Mouse (Mus musculus): ENCODE results near the gene Oasl1. TPM values are rescaled to one million over a fixed set of nuclear protein-coding genes. Genes with fewer than 3 reads are reported as not detected.
"Not testable (repeated sequence)": the region's sequence is repeated elsewhere in the genome, so short reads cannot be mapped to it uniquely, and the experiment has no call there.

The Oasl1 gene
- polyA plus RNA-seq, 1 experiment: 10.1 TPM

DNA sequence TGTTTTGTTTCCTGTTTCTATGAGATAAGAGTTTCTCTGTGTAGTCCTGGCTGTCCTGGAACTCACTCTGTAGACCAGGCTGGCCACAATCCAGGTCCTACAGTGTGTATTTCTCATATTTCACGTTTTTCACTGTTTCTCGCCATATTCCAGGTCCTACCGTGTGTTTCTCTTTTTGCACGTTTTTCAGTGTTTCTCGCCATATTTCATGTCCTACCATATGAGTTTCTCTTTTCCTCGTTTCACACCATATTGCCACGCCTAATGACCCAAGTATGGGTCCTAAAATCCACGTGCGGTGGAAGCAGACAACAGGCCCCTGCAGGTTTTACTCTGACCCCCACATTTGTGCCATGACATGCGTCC lies 691 bp upstream of the Oasl1 start:
- no peaks in the 10 kb centered on the region for H3K27me3 ChIP-seq (ENCODE audit: control insufficient read depth, insufficient read depth, low read length)
- no peak; the same call in 1 of the 2 replicates for TF ChIP-seq POLR2A (IDR thresholded peaks at IDR 0.05; ENCODE audit: low read depth, low read length)
- TF ChIP-seq CTCF (IDR thresholded peaks at IDR 0.05; ENCODE audit: extremely low read depth, insufficient read depth, insufficient read length, insufficient replicate concordance): no peak
- peak overlapping the region; percentile 84 for H3K27ac ChIP-seq (ENCODE audit: insufficient read depth, low read length)
- H3K4me3 ChIP-seq (ENCODE audit: extremely low read depth, insufficient read depth, insufficient read length): 0 out of 2 replicates have a peak overlapping the region, but pooled peaks have one; percentile 11
- H3K36me3 ChIP-seq (ENCODE audit: control insufficient read depth, insufficient read depth, low read length): no peaks in the 10 kb centered on the region
- peaks cover 7% of the 10 kb centered on the region; the same call in 1 of the 2 replicates for H3K4me1 ChIP-seq (ENCODE audit: control insufficient read depth, insufficient read depth, insufficient read length)
- DNase-seq (ENCODE audit: low read depth in 1 of 2, low spot score in 2 of 2): peak in 1 of 2 experiments; percentile 46
- 30% methylated on average over 10 of the region's 10 CpGs for WGBS

- Histone ChIP-seq H3K4me1 (ENCODE audit: control insufficient read depth, insufficient read depth, insufficient read length) (peaks cover 6% of the 10 kb centered on the region; the same call in 1 of the 2 replicates), H3K4me3 (ENCODE audit: extremely low read depth, insufficient read depth, insufficient read length) (no peak overlapping the region), H3K36me3 (ENCODE audit: control insufficient read depth, insufficient read depth, low read length) (peaks cover 6% of the 10 kb centered on the region), H3K27ac (ENCODE audit: insufficient read depth, low read length) (peak overlapping the region; percentile 13; the same call in 1 of the 2 replicates), H3K27me3 (ENCODE audit: control insufficient read depth, insufficient read depth, low read length) (no peaks in the 10 kb centered on the region)
- no peak for DNase-seq (ENCODE audit: low read depth in 1 of 2, low spot score in 2 of 2)
- TF ChIP-seq POLR2A (IDR thresholded peaks at IDR 0.05; ENCODE audit: low read depth, low read length) (no peak), CTCF (IDR thresholded peaks at IDR 0.05; ENCODE audit: extremely low read depth, insufficient read depth, insufficient read length, insufficient replicate concordance) (no peak)
- WGBS: 83% methylated on average over 1 of the region's 1 CpGs
Observed at GRCm38 (mm10) chr5:114926153-114926684, 3.2 kb downstream of the Oasl1 start.

GRCm38 (mm10) chr5:114926753-114927152 lies 3.7 kb downstream of the Oasl1 start:
- H3K4me3 ChIP-seq (ENCODE audit: extremely low read depth, insufficient read depth, insufficient read length): no peak overlapping the region
- H3K4me1 ChIP-seq (ENCODE audit: control insufficient read depth, insufficient read depth, insufficient read length): peaks cover 6% of the 10 kb centered on the region; the same call in 1 of the 2 replicates
- H3K27ac ChIP-seq (ENCODE audit: insufficient read depth, low read length): no peak overlapping the region
- 64% methylated on average over 9 of the region's 9 CpGs for WGBS
- H3K27me3 ChIP-seq (ENCODE audit: control insufficient read depth, insufficient read depth, low read length): no peaks in the 10 kb centered on the region
- TF ChIP-seq CTCF (IDR thresholded peaks at IDR 0.05; ENCODE audit: extremely low read depth, insufficient read depth, insufficient read length, insufficient replicate concordance): no peak
- no peak for TF ChIP-seq POLR2A (IDR thresholded peaks at IDR 0.05; ENCODE audit: low read depth, low read length)
- peaks cover 6% of the 10 kb centered on the region for H3K36me3 ChIP-seq (ENCODE audit: control insufficient read depth, insufficient read depth, low read length)
- no peak for DNase-seq (ENCODE audit: low read depth in 1 of 2, low spot score in 2 of 2)

DNA sequence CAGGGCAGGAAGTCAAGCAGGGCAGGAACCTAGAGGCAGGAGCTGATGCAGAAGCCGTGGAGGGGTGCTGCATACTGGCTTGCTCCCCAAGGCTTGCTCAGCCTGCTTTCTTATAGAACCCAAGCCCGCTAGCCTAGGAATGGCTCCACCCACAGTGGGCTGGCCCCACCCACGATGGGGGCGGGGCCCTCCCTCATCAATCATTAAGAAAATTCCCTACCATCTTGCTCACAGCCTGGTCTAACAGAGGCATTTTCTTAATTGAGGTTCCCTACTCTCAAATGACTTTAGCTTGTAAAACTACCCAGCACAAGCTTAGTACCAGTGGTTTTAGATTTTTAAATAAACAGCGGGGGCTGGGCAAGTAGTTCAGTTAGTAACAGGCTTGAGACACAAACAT lies 8.6 kb downstream of the Oasl1 start:
- Histone ChIP-seq H3K36me3 (ENCODE audit: control insufficient read depth, insufficient read depth, low read length) (peaks cover 11% of the 10 kb centered on the region), H3K4me3 (ENCODE audit: extremely low read depth, insufficient read depth, insufficient read length) (no peak overlapping the region), H3K27me3 (ENCODE audit: control insufficient read depth, insufficient read depth, low read length) (no peaks in the 10 kb centered on the region), H3K27ac (ENCODE audit: insufficient read depth, low read length) (no peak overlapping the region), H3K4me1 (ENCODE audit: control insufficient read depth, insufficient read depth, insufficient read length) (peaks cover 3% of the 10 kb centered on the region; the same call in 1 of the 2 replicates)
- TF ChIP-seq POLR2A (IDR thresholded peaks at IDR 0.05; ENCODE audit: low read depth, low read length) (no peak), CTCF (IDR thresholded peaks at IDR 0.05; ENCODE audit: extremely low read depth, insufficient read depth, insufficient read length, insufficient replicate concordance) (no peak)
- no peak for DNase-seq (ENCODE audit: low read depth in 1 of 2, low spot score in 2 of 2)
- 73% methylated on average over 5 of the region's 5 CpGs for WGBS

GRCm38 (mm10) chr5:114933206-114933605 lies 10.2 kb downstream of the Oasl1 start:
- TF ChIP-seq POLR2A (IDR thresholded peaks at IDR 0.05; ENCODE audit: low read depth, low read length) (no peak), CTCF (IDR thresholded peaks at IDR 0.05; ENCODE audit: extremely low read depth, insufficient read depth, insufficient read length, insufficient replicate concordance) (no peak)
- no peak for DNase-seq (ENCODE audit: low read depth in 1 of 2, low spot score in 2 of 2)
- Histone ChIP-seq H3K4me1 (ENCODE audit: control insufficient read depth, insufficient read depth, insufficient read length) (no peaks in the 10 kb centered on the region), H3K27me3 (ENCODE audit: control insufficient read depth, insufficient read depth, low read length) (no peaks in the 10 kb centered on the region), H3K4me3 (ENCODE audit: extremely low read depth, insufficient read depth, insufficient read length) (no peak overlapping the region), H3K36me3 (ENCODE audit: control insufficient read depth, insufficient read depth, low read length) (peaks cover 21% of the 10 kb centered on the region), H3K27ac (ENCODE audit: insufficient read depth, low read length) (no peak overlapping the region)
- WGBS: 90% methylated on average over 8 of the region's 8 CpGs

- no peaks in the 10 kb centered on the region for H3K27me3 ChIP-seq (ENCODE audit: control insufficient read depth, insufficient read depth, low read length)
- TF ChIP-seq POLR2A (IDR thresholded peaks at IDR 0.05; ENCODE audit: low read depth, low read length) (no peak), CTCF (IDR thresholded peaks at IDR 0.05; ENCODE audit: extremely low read depth, insufficient read depth, insufficient read length, insufficient replicate concordance) (no peak)
- H3K4me1 ChIP-seq (ENCODE audit: control insufficient read depth, insufficient read depth, insufficient read length): no peaks in the 10 kb centered on the region
- WGBS: 68% methylated on average over 3 of the region's 3 CpGs
- no peak overlapping the region for H3K4me3 ChIP-seq (ENCODE audit: extremely low read depth, insufficient read depth, insufficient read length)
- DNase-seq (ENCODE audit: low read depth in 1 of 2, low spot score in 2 of 2): no peak
- peaks cover 16% of the 10 kb centered on the region for H3K36me3 ChIP-seq (ENCODE audit: control insufficient read depth, insufficient read depth, low read length)
- H3K27ac ChIP-seq (ENCODE audit: insufficient read depth, low read length): no peak overlapping the region
Observed at GRCm38 (mm10) chr5:114935838-114936237, 12.8 kb downstream of the Oasl1 start.

DNA sequence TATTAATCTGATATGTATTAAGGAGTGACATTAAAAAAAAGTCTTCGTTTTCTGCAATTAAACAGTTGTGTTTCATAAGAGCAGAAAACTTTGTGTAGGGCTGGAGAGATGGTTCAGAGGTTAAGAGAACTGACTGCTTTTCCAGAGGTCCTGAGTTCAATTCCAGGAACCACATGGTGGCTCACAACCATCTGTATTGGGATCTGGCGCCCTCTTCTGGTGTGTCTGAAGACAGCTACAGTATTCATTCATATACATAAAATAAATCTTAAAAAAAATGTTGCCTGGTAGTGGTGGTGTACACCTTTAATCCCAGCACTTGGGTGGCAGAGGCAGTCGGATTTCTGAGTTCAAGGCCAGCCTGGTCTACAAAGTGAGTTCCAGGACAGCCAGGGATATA lies 18.1 kb downstream of the Oasl1 start:
- not testable (repeated sequence) for H3K27ac ChIP-seq (ENCODE audit: insufficient read depth, low read length); H3K27me3 ChIP-seq (ENCODE audit: control insufficient read depth, insufficient read depth, low read length); H3K4me1 ChIP-seq (ENCODE audit: control insufficient read depth, insufficient read depth, insufficient read length); DNase-seq (ENCODE audit: low read depth in 1 of 2, low spot score in 2 of 2); H3K4me3 ChIP-seq (ENCODE audit: extremely low read depth, insufficient read depth, insufficient read length)
- 62% methylated on average over 3 of the region's 3 CpGs for WGBS
- peaks cover 17% of the 10 kb centered on the region for H3K36me3 ChIP-seq (ENCODE audit: control insufficient read depth, insufficient read depth, low read length)

Data from spleen, adult 2 months (tissue).